Mouse (Mus musculus): ENCODE results near the gene Slc45a2.

Gene Slc45a2

DNA sequence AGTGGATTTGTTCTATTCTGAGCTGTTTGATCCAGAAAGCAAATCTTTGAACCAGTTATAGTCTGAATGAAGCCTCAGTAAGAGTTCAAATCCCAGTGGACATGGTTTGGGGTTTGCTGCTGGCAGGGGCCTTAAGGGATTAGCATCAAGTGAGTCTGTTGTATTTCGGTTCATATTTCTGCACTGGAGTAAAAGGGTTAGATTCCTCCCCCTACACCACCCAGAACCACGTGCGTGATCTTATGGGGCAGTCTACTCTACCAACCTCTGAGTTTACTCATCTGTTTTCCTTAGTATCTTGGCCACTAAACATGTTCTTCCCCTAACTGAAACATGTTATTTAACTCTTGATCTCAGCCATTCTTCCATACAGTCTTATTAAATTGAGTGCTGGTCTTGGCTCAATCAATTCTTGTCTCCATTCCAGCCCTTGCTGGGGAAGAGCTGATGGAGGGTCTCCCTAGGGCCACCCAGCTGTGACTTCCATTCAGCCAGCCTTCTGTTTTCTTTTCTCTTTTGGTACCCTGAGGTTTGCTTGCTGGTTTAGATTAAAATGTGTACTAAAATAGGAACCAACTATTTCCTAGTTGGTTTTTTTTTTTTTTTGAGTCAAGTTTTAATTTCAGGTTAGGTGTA lies 75.3 kb downstream of the Slc45a2 start:
- DNase-seq: no peak
